Mouse (Mus musculus) ovary, postnatal 14 days (tissue): Measurements from ENCODE around the gene Ptcra.

Experiments
- DNase-seq: peaks from one replicate; pipeline ENCODE4 v3.0.0; 2022; ENCODE audit warnings: low spot score

Ptcra gene

DNA sequence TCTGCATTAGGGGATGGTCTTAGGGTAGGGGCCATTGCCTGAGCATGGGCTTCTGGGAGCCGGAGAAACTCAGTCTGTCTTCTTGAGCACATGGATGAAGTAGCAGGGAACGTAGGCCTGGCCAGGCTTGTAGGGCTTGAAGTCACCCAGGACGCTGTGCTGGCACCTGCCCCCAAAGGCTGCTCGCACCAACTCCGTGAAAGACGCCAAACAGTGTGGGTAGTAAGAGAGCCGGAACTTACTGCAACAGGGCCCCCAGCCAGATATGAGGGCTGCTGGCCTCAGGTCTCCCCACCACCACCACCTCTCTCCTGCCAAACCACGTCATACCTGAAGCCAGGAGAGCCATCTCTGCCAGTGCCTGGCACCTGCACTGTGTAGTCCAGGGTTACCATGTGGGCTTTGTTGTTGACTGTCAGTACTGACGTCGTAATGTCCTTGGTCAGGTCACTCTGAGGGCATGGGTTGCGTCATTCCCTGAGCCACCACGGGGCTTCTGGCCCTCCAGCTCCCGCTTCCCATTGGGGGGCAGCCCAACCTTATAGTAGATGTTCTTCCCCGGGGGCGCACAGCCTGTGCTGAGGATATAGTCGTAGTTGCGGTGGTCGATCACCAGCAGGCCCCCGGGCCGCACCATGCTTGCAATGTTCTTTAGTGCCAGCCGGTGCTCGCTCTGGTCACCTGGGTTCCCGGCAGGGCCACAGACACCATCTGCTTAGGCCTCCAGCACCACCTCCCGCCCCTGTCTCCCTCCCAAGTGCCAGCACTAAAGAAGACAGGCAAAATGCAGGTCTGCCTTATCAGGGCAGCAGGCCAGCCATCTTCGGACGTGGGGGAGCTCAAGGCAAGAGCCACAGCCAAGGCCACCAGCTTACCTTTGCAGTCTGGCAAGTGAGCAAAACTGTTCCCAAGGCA, 37.5 kb downstream of the Ptcra start:
- no peak for DNase-seq

DNA sequence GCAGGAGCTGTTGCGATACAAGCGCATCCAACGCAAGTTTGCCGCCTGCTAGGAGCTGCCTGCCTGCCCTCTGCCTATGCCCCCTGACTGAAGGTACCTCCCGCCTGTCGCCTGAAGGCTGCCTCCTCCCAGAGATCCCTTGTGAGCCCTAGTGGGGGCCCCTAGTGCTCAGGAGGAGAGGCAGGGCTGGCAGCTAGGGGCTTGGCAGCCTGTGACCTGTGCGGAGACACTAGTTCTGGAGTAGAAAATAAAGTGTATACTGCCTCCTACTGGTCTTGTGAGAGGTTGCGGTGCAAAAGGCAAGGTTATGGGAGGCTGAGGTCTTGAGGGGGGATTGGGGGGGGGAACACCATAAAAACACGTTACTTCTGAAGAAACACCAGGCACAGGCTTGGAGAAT, 38.2 kb downstream of the Ptcra start:
- DNase-seq = no peak

DNA sequence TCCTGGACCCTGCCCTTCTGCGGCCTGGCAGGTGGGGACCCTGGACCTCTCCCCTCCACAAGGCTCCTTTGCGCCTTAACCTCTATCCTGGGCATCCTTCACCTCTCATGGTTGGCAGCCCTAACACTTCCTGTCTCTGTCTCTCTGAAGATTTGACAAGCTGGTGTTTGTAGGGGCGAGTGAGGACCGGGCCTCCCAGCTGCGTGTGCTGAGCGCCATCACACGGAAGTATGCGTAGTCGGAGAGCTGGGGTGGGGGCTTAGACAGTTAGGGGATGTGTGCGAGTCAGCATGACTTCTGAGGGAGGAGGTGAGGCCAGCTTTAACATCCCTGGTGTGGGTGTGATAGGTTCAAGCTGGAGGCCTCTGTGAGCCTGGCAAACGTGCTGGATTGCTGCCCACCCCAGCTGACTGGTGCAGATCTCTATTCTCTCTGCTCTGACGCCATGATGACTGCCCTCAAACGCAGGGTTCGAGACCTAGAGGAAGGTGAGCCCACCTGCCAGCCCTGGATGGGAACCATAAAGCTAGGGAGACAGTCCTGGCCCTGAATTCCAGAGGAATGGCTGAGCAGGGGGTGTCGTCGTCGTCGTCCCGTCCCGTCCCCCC, 38.9 kb downstream of the Ptcra start:
- DNase-seq = no peak

DNA sequence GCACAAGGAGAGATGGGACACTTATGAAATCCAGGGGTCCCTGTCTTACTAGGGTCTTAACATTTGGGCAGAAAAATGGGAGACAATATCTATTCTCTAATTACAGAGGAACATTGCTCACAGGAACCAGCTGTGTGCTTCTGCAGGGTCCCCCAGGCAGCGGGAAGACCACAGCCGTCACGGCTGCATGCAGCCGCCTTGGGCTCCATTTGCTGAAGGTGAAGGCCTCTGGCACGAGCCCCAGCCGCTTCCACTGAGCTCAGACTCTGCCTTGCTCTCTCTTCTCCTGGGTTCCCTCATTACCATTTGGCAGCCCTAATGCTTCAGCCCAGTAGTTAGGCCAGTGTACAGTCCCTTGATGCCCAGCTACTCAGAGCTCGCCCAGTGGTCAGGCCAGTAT, 42.4 kb downstream of the Ptcra start:
- DNase-seq = no peak

DNA sequence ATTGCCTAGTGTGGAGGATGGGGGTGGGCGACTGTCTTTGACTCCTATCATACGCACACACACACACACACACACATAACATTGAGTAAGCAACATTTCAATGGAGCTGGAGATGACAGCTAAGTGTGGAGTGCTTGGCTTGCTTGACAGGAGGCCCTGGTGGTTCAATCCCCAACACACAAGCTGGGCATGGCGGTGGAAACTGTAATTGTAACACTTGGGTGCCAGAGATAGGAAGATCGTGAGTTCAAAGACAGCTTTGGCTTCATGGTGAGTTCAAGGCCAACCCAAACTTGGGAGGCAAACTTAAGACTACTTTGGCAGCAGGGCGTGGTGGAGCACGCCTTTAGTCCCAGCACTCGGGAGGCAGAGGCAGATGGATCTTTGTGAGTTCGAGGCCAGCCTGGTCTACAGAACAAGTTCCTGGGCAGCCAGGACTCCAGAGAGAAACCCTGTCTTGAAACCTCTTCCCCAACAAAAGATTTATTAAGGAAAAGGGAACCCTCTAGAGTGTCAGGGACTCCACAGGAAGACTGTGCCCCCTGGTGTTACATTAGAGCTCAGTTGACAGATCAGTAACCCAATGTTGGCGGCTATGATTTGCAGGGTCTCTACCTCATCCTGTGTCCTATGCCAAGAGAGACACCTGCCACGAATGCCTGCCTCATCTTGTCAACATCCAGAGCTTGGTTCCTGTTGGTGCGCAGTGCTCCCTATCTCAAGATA, 48.6 kb downstream of the Ptcra start:
- DNase-seq = no peak

DNA sequence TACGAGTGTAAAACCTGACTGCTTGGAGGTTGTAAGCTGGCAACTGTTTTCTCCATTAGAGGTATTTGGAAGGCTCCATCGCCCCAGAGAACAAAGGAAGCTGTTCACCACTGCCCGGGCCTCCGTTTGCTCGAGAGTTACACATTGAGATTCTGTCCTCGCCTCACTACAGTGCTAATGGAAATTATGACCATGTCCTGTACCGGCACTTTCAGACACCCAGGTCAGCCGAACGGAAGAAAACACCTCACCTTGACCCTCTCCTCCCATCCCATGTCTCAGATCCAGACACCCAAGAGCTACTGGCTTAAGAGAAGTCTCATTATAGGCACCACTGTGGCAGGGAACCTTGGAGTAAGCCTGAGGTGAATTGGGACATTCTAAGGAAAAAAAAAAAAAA, 49.7 kb downstream of the Ptcra start:
- no peak for DNase-seq

DNA sequence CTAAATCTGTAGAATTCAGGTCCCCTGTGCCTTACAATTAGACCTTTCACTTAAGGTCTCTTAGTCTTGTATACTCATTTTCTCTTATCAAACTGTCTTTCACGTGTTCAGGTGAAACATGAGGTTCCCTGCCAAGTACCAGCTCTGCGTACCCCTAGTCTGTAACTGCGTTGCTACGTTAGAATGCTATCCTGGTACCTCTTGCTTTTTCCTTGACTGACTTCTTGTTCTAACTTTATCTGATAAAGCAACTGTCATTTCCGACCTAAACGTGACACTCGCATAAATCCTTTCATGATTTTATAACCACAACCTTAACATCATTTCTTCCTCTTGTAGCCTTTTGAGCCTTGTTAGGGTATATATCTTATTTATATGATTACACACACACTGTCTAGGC, 51.1 kb downstream of the Ptcra start:
- DNase-seq = no peak

DNA sequence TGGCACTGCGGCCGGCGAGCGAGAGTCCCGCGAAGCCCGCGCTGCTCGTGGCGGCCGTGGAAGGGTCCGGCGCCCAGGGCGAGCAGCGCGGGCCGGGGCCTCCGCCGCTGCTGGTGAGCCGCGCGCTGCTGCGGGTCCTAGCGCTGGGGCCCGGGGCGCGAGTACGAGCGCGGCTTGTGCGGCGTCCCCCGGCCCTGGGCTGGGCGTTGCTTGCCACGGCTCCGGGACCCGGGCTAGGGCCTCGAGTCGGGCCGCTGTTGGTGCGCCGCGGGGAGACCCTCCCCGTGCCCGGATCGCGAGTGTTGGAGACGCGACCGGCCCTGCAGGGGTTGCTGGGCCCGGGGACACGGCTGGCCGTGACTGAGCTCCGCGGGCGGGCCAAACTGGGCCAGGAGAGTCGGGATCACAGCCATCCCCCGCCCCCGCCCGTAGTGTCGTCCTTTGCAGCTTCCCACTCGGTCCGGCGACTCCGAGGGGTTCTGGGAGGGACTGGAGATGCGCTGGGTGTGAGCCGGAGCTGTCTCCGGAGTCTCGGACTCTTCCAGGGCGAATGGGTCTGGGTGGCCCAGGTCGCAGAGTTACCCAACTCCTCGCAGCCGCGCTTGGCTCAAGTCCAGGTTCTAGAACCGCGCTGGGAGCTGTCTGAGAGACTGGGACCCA, 51.8 kb downstream of the Ptcra start:
- peak; percentile 31 for DNase-seq

DNA sequence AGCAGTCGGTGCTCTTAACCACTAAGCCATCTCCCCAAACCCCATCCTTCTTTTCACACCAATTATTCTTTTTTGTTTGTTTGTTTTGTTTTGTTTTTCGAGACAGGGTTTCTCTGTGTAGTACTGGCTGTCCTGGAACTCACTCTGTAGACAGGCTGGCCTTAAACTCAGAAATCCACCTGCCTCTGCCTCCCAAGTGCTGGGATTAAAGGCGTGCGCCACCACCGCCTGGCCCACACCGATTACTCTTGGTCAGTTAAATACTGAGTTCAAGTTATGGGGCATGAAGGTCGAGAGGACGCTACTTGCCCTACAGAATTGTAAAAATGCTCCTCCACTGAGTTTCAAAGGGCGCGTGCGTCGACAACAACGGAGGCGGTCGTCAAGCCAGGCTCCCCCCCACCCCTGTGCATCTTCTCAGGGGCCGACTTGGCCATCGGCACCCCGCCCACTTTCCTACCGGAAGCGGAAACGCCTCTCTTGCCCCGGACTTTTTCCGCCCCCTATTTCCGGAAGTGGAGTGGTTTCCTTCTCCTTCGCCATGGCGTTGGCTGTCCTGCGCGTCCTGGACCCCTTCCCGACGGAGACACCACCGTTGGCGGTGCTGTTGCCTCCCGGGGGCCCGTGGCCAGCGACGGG, 52.4 kb downstream of the Ptcra start, which contains the start of gene Pex6:
Gene Pex6 (plus strand): TSS at position 505 of the 639 bp plus-strand sequence.
- DNase-seq = peak; percentile 85

DNA sequence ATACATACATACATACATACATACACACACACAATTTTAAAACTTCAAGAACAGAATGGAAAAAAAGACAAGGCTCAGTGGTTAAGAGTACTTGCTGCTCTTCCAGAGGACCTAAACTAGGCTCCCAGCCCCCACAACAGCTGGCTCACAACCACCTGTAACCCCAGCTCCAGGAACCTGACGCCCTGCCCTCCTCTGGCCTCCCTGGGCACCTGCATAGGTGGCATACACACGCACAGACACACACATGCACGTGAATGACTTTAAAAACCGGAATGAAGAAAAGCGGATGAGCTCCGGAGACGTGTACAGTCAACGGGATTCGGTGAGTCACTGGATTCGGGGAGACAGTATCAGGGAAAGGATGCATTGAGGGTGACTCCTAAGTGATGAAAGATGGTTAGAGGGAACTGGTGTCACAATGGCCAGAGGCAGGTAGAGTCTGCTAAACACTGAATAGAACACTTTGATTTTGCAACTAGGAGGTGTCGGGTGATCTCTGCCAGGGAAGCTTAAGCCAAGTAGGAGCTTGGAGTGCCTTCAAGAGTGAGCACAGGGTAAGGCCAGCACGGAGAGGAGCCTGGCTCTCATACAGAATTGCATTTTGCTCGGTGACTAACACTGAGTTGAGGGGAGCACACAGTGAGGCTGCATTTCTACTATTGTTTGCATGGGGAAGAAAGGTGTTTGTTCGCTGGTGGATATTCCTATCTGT, 57.0 kb downstream of the Ptcra start:
- DNase-seq = no peak
